Mouse (Mus musculus): ENCODE measurements at regions not wholly inside any gene's neighbourhood (a gene's known extent, or its start where the extent isn't known, plus 50 kb on each side); places are given as distances from the start of the nearest gene placed in this dataset.

- TF ChIP-seq CTCF (conservative IDR thresholded peaks at IDR 0.05 in 1 of 2, IDR thresholded peaks at IDR 0.05 in 1 of 2; ENCODE audit: low read depth in 2 of 2, low read length in 2 of 2): no peak
- TF ChIP-seq E2F4 (IDR thresholded peaks at IDR 0.05; ENCODE audit: insufficient replicate concordance, low read depth, low read length): no peak
- TF ChIP-seq CHD2 (IDR thresholded peaks at IDR 0.05; ENCODE audit: low read length): no peak
- no peak for TF ChIP-seq TCF12 (IDR thresholded peaks at IDR 0.05; ENCODE audit: low read depth, low read length)
- no peak for TF ChIP-seq RCOR1 (conservative IDR thresholded peaks at IDR 0.05; ENCODE audit: low read depth, low read length)
- no peak for TF ChIP-seq HCFC1 (IDR thresholded peaks at IDR 0.05; ENCODE audit: low read depth, low read length)
- no peak for TF ChIP-seq SIN3A (IDR thresholded peaks at IDR 0.05; ENCODE audit: low read length)
- TF ChIP-seq MAZ (IDR thresholded peaks at IDR 0.05; ENCODE audit: low read depth, low read length): no peak
- no peak for TF ChIP-seq POLR2A (IDR thresholded peaks at IDR 0.05; ENCODE audit: low read depth, low read length)
- TF ChIP-seq ETS1 (conservative IDR thresholded peaks at IDR 0.05; ENCODE audit: low read depth, low read length): no peak
- no peak for TF ChIP-seq USF2 (conservative IDR thresholded peaks at IDR 0.05; ENCODE audit: low read depth, low read length)
Measured at GRCm38 (mm10) chr5:97306902-97307301, 85.3 kb downstream of the Naa11 start.
